Mouse (Mus musculus) liver, embryonic 14.5 days (tissue): Measurements from ENCODE around the gene Fam166a. TPM values are rescaled to one million over a fixed set of nuclear protein-coding genes. Genes with fewer than 3 reads are reported as not detected.
A peak's percentile ranks its signal among the peaks of the same experiment; 100 is the strongest.

Source experiments
- ATAC-seq: fragments of 200-750 bp; cut with Nextera tagmentation; 2 replicates; pipeline ENCODE4 v1.8.0; 2017; ENCODE audit warnings: moderate number of reproducible peaks, mild to moderate bottlenecking, moderate library complexity; ENCODE audit not compliant: insufficient read depth
- DNase-seq, 3 experiments: peaks; one replicate each; pipeline ENCODE4 v3.0.0-alpha.2; 2012 to 2013; ENCODE audit warnings: low read depth in 3 of 3, low spot score in 3 of 3
- H3K27ac ChIP-seq: fragments of 300-500 bp; sonication (generic); 2 replicates; pipeline ENCODE4 v1.5.1; 2014; ENCODE audit warnings: moderate library complexity, mild to moderate bottlenecking, control low read depth, inconsistent platforms
- H3K27me3 ChIP-seq: fragments of 300-500 bp; sonication (generic); 2 replicates; pipeline ENCODE4 v1.6.1; 2014; ENCODE audit warnings: mild to moderate bottlenecking, low read length, moderate library complexity; ENCODE audit not compliant: control insufficient read depth, insufficient read depth
- H3K36me3 ChIP-seq: fragments of 300-500 bp; sonication (generic); replicated peaks from 2 replicates; pipeline ENCODE4 v1.6.1; 2014; ENCODE audit warnings: low read depth; ENCODE audit not compliant: control insufficient read depth, insufficient read depth
- H3K4me1 ChIP-seq, 2 experiments: fragments of 200-500 bp in 1 of 2; fragments of 300-500 bp in 1 of 2; sonication (generic) in 1 of 2; replicated peaks; 2 replicates each; pipeline ENCODE4 v1.6.1; 2012 to 2014; ENCODE audit warnings: antibody characterized with exemption in 1 of 2, inconsistent platforms in 1 of 2, low read length in 1 of 2; ENCODE audit not compliant: control insufficient read depth in 2 of 2, insufficient read depth in 2 of 2
- H3K4me2 ChIP-seq: fragments of 300-500 bp; sonication (generic); 2 replicates; pipeline ENCODE4 v1.6.1; 2014; ENCODE audit warnings: low read depth, mild to moderate bottlenecking, control low read depth, moderate library complexity
- H3K4me3 ChIP-seq, 2 experiments: fragments of 200-500 bp in 1 of 2; fragments of 300-500 bp in 1 of 2; sonication (generic) in 1 of 2; 2 replicates each; pipeline ENCODE4 v1.5.1; 2012 to 2014; ENCODE audit warnings: low read depth in 2 of 2, low read length in 2 of 2, mild to moderate bottlenecking in 2 of 2, control low read depth in 1 of 2, inconsistent platforms in 1 of 2, moderate library complexity in 1 of 2; ENCODE audit not compliant: insufficient read depth in 1 of 2
- H3K9ac ChIP-seq: fragments of 300-500 bp; sonication (generic); replicated peaks from 2 replicates; pipeline ENCODE4 v1.6.1; 2014; ENCODE audit warnings: mild to moderate bottlenecking, control low read depth, moderate library complexity
- H3K9me3 ChIP-seq: fragments of 300-500 bp; sonication (generic); 2 replicates; pipeline ENCODE4 v1.6.1; 2016; ENCODE audit warnings: low read length, mixed read lengths; ENCODE audit not compliant: control insufficient read depth
- CTCF ChIP-seq: IDR thresholded peaks from 2 replicates; pipeline ENCODE4 v1.5.1; 2016; ENCODE audit warnings: antibody characterized with exemption, low read depth, control low read depth
- EP300 ChIP-seq: IDR thresholded peaks from 2 replicates; pipeline ENCODE4 v1.6.1; 2016; ENCODE audit warnings: antibody characterized with exemption, low read depth
- WGBS: fragments of 180-500 bp; shearing (Covaris S2); extraction: QIAGEN DNeasy Blood & Tissue Kit; methylation state at CpG from one replicate; pipeline ENCODE4 v1.1.7; 2014; ENCODE audit not compliant: insufficient replicate concordance; 5-methylcytosine and 5-hydroxymethylcytosine counted together
- polyA plus RNA-seq, 2 experiments: library from polyadenylated mRNA; depleted of rRNA in 1 of 2; stranded (reverse) in 1 of 2; unstranded in 1 of 2; fragments of >200 nt; fragmentation: Nextera tagmentation in 1 of 2; extraction: Ambion mirVana in 1 of 2; gene quantifications; 2 replicates each; pipeline versions ENCODE4 v1.2.1 to v1.2.3; 2012 to 2014

Fam166a gene
- polyA plus RNA-seq, 2 experiments: 0.04 to 0.96 TPM

DNA sequence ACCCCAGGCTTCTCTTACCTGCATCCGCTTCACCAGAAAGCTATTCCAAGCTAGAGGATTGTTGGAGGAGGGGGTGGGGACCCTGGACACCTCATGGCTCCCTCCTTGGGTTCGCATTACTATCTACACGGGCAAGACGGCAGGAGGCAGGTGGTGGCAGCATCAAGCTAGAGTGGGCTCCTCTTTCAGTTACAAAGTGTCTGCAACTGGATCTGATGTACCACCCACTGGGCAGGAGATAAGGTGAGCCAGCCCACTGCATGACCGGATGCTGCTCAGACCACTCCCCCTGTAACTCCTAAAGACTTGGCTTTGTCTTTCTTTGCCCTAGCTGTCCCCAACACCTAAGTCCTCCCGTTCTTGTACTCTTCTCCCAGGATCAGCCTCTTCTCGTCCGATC, 18.1 kb downstream of the Fam166a start, which contains the start of gene Rnf224:
TSS of gene Rnf224 (minus strand) at position 174 of the 400 bp plus-strand sequence.
- Histone ChIP-seq H3K27ac (no peak within 1 kb of the TSS), H3K4me3 (no peak within 1 kb of the TSS), H3K4me2 (no peak within 1 kb of the TSS), H3K9ac (no peak within 1 kb of the TSS), H3K27me3 (peaks cover 7% of the 10 kb centered on the region), H3K36me3 (no peaks in the 10 kb centered on the region), H3K9me3 (no peaks in the 10 kb centered on the region), H3K4me1 (peaks cover 3 to 16% of the 10 kb centered on the region in 2 experiments)
- 25% methylated on average over 8 of the region's 8 CpGs for WGBS
- TF ChIP-seq CTCF: no peak
- TF ChIP-seq EP300: no peak
- DNase-seq (no peak), ATAC-seq (no peak)

- Histone ChIP-seq H3K27me3 (peaks cover 16% of the 10 kb centered on the region), H3K9ac (no peak overlapping the region), H3K4me2 (no peak overlapping the region), H3K36me3 (no peaks in the 10 kb centered on the region), H3K4me3 (no peak overlapping the region), H3K4me1 (peaks cover 4 to 17% of the 10 kb centered on the region in 2 experiments), H3K9me3 (no peaks in the 10 kb centered on the region), H3K27ac (no peak overlapping the region)
- DNase-seq (no peak), ATAC-seq (no peak)
- 54% methylated on average over 4 of the region's 4 CpGs for WGBS
- TF ChIP-seq CTCF (no peak), EP300 (no peak)
Observed at GRCm38 (mm10) chr2:25237522-25237921, 19.0 kb downstream of the Fam166a start.

- H3K27me3 ChIP-seq: peaks cover 22% of the 10 kb centered on the region
- H3K27ac ChIP-seq: no peak overlapping the region
- no peak for TF ChIP-seq EP300
- no peak for TF ChIP-seq CTCF
- H3K36me3 ChIP-seq: no peaks in the 10 kb centered on the region
- H3K4me2 ChIP-seq: no peak overlapping the region
- H3K4me3 ChIP-seq: no peak overlapping the region
- no peak for ATAC-seq
- no peaks in the 10 kb centered on the region for H3K9me3 ChIP-seq
- no peak overlapping the region for H3K9ac ChIP-seq
- DNase-seq: no peak
- H3K4me1 ChIP-seq: peaks cover 4 to 17% of the 10 kb centered on the region in 2 experiments
Observed at GRCm38 (mm10) chr2:25238106-25238505, 19.6 kb downstream of the Fam166a start.

DNA sequence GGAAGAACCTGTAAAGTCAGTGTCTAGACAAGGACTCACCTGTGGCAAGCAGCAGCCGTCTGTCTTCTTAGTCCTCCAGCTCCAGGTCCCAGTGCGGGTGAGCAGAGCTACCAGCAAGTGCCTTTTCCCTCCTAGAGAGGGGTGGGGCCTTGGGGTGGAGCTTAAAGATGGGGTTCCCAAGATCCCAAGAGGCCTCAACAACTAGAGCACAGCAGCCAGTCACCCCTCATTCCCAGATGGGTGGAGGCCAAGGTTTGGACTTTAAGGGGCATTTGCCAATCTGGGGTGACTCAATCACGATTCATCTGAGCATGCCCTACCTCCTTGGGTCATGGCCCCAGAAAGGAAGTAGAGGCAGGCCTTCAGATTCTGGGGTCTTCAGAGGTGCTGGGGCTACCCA, 21.2 kb downstream of the Fam166a start:
- no peak overlapping the region for H3K4me3 ChIP-seq
- WGBS: 72% methylated on average over 3 of the region's 3 CpGs
- TF ChIP-seq EP300 (no peak), CTCF (no peak)
- H3K27ac ChIP-seq: no peak overlapping the region
- H3K4me1 ChIP-seq: peaks cover 4 to 17% of the 10 kb centered on the region in 2 experiments
- ATAC-seq (no peak), DNase-seq (no peak)
- no peaks in the 10 kb centered on the region for H3K36me3 ChIP-seq
- no peaks in the 10 kb centered on the region for H3K9me3 ChIP-seq
- H3K4me2 ChIP-seq: no peak overlapping the region
- H3K9ac ChIP-seq: no peak overlapping the region
- peaks cover 22% of the 10 kb centered on the region for H3K27me3 ChIP-seq

DNA sequence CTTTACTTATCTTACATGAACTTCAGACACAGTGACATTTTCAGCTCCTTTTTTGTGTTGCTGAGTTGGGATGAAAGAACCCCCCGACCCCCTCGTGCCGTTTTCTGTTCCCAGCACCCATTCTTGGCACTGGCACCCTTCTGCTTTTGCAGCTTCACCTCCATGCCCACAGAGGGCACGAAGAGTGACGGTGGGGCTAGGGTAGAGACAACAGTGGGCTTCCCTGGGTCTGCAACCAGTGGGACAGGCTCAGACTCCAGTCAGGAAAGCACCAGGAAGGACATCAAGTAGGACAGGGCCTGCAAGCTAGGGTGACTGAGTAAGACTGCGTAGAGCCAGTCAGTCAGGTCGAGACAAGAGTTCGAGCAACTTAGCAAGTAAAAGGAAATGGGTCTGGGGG, 21.8 kb downstream of the Fam166a start:
- H3K27me3 ChIP-seq: peaks cover 22% of the 10 kb centered on the region
- no peaks in the 10 kb centered on the region for H3K36me3 ChIP-seq
- TF ChIP-seq CTCF (no peak), EP300 (no peak)
- peaks cover 4 to 17% of the 10 kb centered on the region in 2 experiments for H3K4me1 ChIP-seq
- DNase-seq: no peak
- H3K4me3 ChIP-seq: peak overlapping the region; percentile 49 to 57
- peak overlapping the region; percentile 75 for H3K4me2 ChIP-seq
- H3K27ac ChIP-seq: no peak overlapping the region
- no peaks in the 10 kb centered on the region for H3K9me3 ChIP-seq
- WGBS: 48% methylated on average over 8 of the region's 8 CpGs
- no peak overlapping the region for H3K9ac ChIP-seq
- no peak for ATAC-seq
